In genomic region chr12:116653684-116654083, GRCm38 (mm10) we compare ENCODE assay signal across 14 mouse cellular contexts.
DNase-seq lines count a peak whose midpoint lies in the region; TF ChIP-seq lines count a peak whose summit lies in the region.
"Had no signal": no experiment of that assay in that cellular context is flagged by ENCODE, and none has a peak within 500 bp of the region (broad histone marks: within the 10 kb centered on the region; RNA-seq: fewer than 3 reads in every experiment).

No protein-coding gene starts in this region.

- H3K4me3 ChIP-seq in layer of hippocampus, adult 2 months = no peak overlapping the region
- H3K4me3 ChIP-seq in ES-Bruce4 (ENCODE audit: low read depth, low read length) = no peak overlapping the region
- H3K4me3 ChIP-seq: forebrain, embryonic 10.5 days; limb, embryonic 12.5 days; myocyte had no signal

- no peak for DNase-seq in layer of hippocampus, adult 2 months (ENCODE audit: low spot score in 2 of 2)
- DNase-seq in layer of hippocampus, postnatal 25 days (ENCODE audit: extremely low spot score in 1 of 2, low spot score in 1 of 2) = no peak
- peak; percentile 18 for DNase-seq in 416B (ENCODE audit: low read depth)
- DNase-seq in naive thymus-derived CD4-positive, alpha-beta T cell, adult 2 months (ENCODE audit: low read depth) = peak; percentile 7
- no peak for DNase-seq in urinary bladder, adult 18-20 months (ENCODE audit: low spot score in 2 of 2)
- DNase-seq in yolk sac, embryonic 10.5 days (ENCODE audit: low spot score) = no peak
- DNase-seq: adrenal gland, adult 2 months; embryo, embryonic 11 days; heart, postnatal 14 days; kidney, adult 11 months had no signal

- TF ChIP-seq EP300 in ES-Bruce4 (IDR thresholded peaks at IDR 0.05; ENCODE audit: insufficient read depth, low read depth, low read length) = no peak

- TF ChIP-seq CTCF in layer of hippocampus, adult 2 months (conservative IDR thresholded peaks at IDR 0.05) = peak; percentile 62
- peak; percentile 76 for TF ChIP-seq CTCF in ES-Bruce4 (IDR thresholded peaks at IDR 0.05; ENCODE audit: low read depth, low read length)

- no peak overlapping the region for H3K27ac ChIP-seq in layer of hippocampus, adult 2 months
- H3K27ac ChIP-seq in ES-Bruce4 (ENCODE audit: insufficient read depth, low read length) = no peak overlapping the region
- H3K27ac ChIP-seq: forebrain, embryonic 10.5 days; limb, embryonic 12.5 days had no signal

- no peaks in the 10 kb centered on the region for H3K4me1 ChIP-seq in ES-Bruce4 (ENCODE audit: control insufficient read depth, insufficient read depth, low read length)
- H3K4me1 ChIP-seq: forebrain, embryonic 10.5 days; limb, embryonic 12.5 days had no signal

- no peaks in the 10 kb centered on the region for H3K36me3 ChIP-seq in ES-Bruce4 (ENCODE audit: control insufficient read depth, insufficient read depth, low read length, poor library complexity, severe bottlenecking)
- H3K36me3 ChIP-seq: forebrain, embryonic 10.5 days; limb, embryonic 12.5 days had no signal

- no peaks in the 10 kb centered on the region for H3K9me3 ChIP-seq in ES-Bruce4 (replicated peaks; ENCODE audit: control insufficient read depth, insufficient read depth, low read length, poor library complexity, severe bottlenecking)
- H3K9me3 ChIP-seq: forebrain, embryonic 10.5 days; limb, embryonic 12.5 days had no signal

- no peak for TF ChIP-seq POLR2A in ES-Bruce4 (IDR thresholded peaks at IDR 0.05; ENCODE audit: insufficient read depth, low read length)

- no peaks in the 10 kb centered on the region for H3K27me3 ChIP-seq in ES-Bruce4 (ENCODE audit: control insufficient read depth, insufficient read depth, low read length, poor library complexity, severe bottlenecking)

- H3K9ac ChIP-seq in ES-Bruce4 (ENCODE audit: low read depth, poor library complexity, severe bottlenecking) = no peak overlapping the region
- H3K9ac ChIP-seq: limb, embryonic 12.5 days had no signal

Comparison
In these comparisons a context has a peak if more than half of its experiments do, and no peak if none do; other contexts are left out.
1. DNase-seq: peak in 416B (single experiment) and naive thymus-derived CD4-positive, alpha-beta T cell, adult 2 months (single experiment); none in layer of hippocampus, adult 2 months (0 of 2), layer of hippocampus, postnatal 25 days (0 of 2), urinary bladder, adult 18-20 months (0 of 2) and yolk sac, embryonic 10.5 days (single experiment).